Mouse (Mus musculus): Measurements from ENCODE around the gene Galnt2.

Galnt2 gene

DNA sequence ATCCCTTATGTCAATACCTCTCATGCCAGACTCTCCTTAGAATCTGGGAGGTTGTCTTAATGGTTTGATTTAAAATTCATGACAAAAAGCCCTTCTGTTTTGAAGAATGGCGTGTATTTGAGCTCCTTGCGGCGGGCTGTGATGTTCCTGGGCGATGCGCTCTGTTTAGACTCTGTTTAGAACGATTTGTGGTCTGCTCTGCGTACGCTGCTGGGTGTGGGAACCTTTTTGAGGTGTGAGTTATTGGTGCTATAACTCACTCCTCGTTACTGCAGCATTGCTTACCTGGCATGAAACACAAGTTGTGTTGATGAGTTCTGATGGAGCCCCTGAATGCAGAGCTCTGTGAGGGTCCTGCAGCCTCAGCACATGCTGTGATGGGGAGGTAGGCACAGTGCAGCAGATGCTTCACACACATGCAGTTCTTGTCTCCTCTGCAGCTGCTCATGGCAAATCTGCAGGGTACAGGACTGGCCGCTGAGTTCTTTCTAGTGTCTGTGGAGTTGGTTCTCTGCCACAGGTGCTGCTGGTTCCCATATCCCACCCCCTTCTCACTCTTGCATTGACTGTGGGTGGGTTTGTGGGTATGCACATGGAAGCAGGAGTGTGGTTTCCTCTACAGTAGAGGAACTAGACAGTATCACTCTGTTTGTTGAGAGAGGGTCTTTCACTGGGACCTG, 43.4 kb downstream of the Galnt2 start:
- DNase-seq: no peak

DNA sequence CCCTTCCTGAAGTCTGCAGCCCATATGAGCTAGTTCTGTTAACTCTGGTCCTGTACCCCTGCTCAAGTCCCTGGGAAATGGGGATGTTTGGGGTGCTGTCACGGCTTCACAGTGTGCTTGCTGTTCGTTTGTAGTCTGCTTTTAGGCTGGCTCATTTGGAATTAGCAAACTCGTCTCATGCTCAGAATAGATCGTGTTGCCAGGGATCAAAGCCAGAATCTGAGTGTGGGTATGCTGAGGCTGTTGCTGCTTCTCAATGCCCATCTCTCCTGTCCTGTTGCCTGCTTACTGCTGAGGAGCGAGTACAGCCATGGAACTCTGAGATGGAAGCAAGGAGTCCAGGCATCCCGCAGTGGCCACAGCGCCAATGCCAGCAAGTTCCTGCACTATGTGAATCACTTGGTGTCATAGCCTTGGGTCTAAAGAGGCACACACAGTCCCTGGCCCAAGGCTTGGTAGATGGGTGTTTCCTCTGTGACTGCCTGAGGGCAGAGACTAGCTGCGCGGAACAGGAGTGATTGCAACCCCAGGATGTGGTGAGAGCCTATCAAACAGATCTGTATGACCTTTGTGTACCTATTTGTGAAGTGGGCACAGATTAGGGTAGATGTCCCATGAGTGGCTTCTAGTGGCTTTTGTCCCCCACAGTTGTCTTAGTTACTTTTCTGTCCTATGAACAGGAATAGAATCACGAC, 44.3 kb downstream of the Galnt2 start:
- no peak for DNase-seq

- DNase-seq: no peak
These were observed 47.0 kb downstream of the Galnt2 start for GRCm38 (mm10) chr8:124277951-124278910.

GRCm38 (mm10) chr8:124278956-124279689, 47.9 kb downstream of the Galnt2 start:
- no peak for DNase-seq

GRCm38 (mm10) chr8:124279690-124279985, 48.4 kb downstream of the Galnt2 start:
- no peak for DNase-seq

DNA sequence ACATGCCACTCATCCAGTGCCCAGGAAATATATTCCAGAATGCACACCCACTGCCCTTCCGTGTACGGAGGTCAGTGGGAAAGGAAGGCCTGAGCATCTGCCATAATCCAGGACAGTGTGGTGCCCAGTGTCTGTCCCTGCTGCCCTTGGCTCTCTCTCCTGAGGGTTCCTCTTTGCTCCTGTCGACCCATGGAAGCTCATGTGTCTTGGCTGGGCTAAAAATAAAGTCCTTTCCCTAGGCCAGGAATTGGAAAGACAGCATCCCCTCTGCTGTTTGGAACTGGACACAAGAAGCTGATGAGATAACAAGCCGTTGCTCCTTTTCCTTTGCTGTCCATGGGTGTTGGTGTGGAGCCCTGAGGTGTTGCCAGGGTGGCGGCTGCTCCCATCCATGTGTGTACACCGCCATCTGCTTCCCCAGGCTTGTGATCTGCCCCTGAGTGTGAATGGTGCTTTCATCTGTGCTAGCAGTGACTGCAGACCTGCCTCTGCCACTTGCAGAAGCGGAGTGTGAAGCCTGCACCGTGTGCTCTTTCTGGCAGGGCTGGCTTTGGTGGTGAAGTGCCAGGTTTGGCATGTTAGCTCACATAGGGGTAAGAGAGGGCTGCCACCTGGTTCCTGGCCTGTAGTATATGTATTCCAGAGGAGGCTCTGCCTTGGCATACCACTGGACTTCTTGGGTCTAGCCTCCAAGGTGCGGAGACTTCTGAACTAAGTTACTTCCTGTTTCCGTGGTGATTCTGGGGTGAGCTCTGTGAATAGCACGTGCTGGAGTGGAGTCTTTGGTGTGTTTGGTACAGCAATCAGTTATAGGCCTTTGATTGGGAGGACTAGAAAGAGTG, 50.7 kb downstream of the Galnt2 start:
- no peak for DNase-seq

DNA sequence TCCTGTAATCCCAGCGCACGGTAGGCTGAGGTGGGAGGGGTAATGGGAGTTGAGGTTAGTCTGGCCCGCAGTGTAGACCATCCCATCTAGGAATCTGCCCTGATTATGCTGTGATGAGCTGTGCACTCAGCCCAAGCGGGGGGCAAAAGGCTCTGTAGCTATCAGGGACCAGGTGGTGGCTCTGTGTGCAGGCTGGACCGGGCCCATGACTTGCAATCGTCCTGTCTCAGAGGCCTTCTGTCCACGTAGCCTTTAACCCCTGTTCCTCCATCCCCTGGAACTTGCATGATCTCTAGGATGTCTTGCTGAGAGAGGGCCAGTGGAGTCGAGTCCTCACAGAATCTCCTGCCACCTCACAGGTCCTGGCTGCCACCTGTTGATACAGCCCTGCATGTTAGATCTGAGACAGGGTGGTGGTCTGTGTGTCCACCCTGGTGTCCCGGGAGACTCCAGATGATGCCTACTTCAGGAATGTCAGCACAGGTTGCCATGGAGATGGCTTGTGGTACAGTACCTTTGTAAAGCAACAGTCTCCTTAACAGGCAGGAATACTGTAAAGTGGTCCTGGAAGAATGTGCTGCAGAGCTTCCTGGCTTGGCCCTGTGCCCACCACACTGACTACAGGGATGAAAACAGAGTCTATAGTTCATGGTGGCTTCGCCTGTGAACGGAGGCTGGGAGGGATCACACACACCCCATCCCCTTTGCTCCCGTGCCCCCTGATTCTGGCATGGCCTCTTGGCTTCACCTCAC, 51.9 kb downstream of the Galnt2 start:
- DNase-seq: peak; percentile 77

GRCm38 (mm10) chr8:124283644-124284332, 52.6 kb downstream of the Galnt2 start:
- no peak for DNase-seq

GRCm38 (mm10) chr8:124284333-124284711, 53.1 kb downstream of the Galnt2 start:
- DNase-seq: no peak

- DNase-seq: peak; percentile 80
These were observed 53.9 kb downstream of the Galnt2 start for GRCm38 (mm10) chr8:124284984-124285576.

GRCm38 (mm10) chr8:124286461-124287124, 55.4 kb downstream of the Galnt2 start:
- no peak for DNase-seq

DNA sequence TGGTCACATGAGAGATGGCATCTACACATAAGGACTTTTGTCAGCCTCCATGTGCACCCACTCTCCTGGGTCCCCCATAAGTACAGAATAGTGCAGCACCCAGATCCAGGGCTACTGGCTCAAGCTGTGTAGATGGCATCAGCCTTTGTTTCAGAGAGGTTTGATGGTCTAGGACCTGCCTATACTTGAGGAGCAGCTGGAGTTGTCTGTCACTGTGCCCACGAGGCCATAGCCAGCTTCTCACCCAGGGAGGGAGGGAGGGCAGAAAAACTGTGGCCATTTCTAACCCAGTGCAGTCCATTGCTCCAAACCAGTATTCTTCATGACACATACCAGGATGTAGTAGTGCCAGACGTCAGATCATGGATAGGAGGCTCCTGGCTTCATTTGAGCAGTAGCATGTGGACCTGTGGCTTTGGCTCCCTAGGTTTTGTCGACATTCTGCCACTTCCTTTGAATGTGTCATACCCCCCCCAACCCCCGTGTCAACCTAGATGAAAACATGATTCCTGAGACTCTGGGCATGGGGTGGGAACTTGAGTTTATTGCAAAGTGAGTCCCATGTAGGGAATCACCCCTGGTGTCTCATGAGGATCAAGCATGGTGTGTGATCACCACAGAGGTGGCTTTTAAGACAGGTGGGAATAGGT, 57.1 kb downstream of the Galnt2 start:
- no peak for DNase-seq

DNA sequence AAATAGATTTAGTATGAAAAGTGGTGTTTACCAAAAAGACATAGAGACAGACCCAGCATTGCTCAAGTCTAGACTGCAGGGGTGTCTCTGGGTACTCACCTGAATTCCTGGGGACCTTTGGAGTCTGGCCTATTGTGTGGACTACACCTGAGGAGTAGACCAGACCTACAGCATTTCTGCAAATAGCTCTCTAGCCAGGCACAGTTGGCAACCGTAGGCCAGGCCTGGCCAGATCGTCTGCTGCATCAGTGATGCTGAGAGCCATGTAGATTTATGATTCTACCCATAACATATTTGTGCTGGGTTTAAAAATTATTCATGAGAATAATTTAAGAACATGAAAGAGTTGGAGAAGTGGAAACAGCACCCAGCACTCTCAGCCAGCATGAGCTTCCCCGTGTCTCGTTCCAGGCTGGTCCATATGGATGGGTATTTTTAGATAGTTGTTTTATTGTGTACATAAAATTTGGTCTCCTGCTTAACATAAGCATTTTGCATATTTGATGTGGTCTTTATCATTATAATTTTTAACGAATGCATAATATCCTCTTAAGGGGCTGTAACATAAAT, 58.4 kb downstream of the Galnt2 start:
- no peak for DNase-seq

- DNase-seq: no peak
These were observed 59.9 kb downstream of the Galnt2 start for GRCm38 (mm10) chr8:124290911-124291691.

- DNase-seq: no peak
These were observed 60.5 kb downstream of the Galnt2 start for GRCm38 (mm10) chr8:124291693-124292092.

GRCm38 (mm10) chr8:124292965-124293364, 61.8 kb downstream of the Galnt2 start:
- DNase-seq: no peak

DNA sequence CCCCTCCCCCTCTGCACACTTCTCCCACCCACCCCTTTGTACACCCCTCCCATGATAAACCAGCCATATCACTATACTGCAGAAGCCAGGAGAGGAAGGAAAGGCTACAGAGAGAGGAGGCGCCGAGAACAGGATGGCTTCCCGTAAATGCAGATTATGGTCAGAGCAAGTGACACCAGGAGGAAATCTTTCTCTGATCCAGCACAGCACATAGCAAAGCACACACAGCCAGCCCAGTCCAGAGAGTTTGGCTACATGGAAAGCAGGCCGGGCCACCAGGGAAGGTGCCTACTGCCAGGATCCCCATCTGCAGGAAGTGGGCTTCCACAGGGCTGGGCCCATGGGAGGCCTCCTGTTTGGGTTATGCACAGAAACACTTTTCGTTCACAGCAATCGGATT, 63.2 kb downstream of the Galnt2 start:
- DNase-seq: no peak

- no peak for DNase-seq
These were observed 63.7 kb downstream of the Galnt2 start for GRCm38 (mm10) chr8:124294900-124295299.

Measured in kidney, postnatal 10 days (tissue).